Mouse (Mus musculus) limb, embryonic 10.5 days (tissue): ENCODE results near the gene Smpdl3b. TPM values are rescaled to one million over a fixed set of nuclear protein-coding genes. Genes with fewer than 3 reads are reported as not detected.
"Not testable (repeated sequence)": the region's sequence is repeated elsewhere in the genome, so short reads cannot be mapped to it uniquely, and the experiment has no call there.

Source experiments
- DNase-seq: peaks from one replicate; pipeline ENCODE4 v3.0.0-alpha.2; 2017; ENCODE audit warnings: low spot score
- H3K27ac ChIP-seq: fragments of 300-500 bp; sonication (generic); 2 replicates; pipeline ENCODE4 v1.5.1; 2016; ENCODE audit warnings: mild to moderate bottlenecking
- H3K27me3 ChIP-seq: fragments of 300-500 bp; sonication (generic); 2 replicates; pipeline ENCODE4 v1.6.1; 2016; ENCODE audit warnings: low read depth, mild to moderate bottlenecking; ENCODE audit not compliant: poor library complexity, severe bottlenecking
- H3K36me3 ChIP-seq: fragments of 300-500 bp; sonication (generic); 2 replicates; pipeline ENCODE4 v1.6.1; 2016; ENCODE audit warnings: mild to moderate bottlenecking, moderate library complexity
- H3K4me1 ChIP-seq: fragments of 300-500 bp; sonication (generic); 2 replicates; pipeline ENCODE4 v1.6.1; 2016
- H3K4me3 ChIP-seq: fragments of 300-500 bp; sonication (generic); 2 replicates; pipeline ENCODE4 v1.5.1; 2016; ENCODE audit warnings: mild to moderate bottlenecking, moderate library complexity
- H3K9me3 ChIP-seq: fragments of 300-500 bp; sonication (generic); replicated peaks from 2 replicates; pipeline ENCODE4 v1.6.1; 2016; ENCODE audit warnings: mild to moderate bottlenecking
- WGBS: fragments of 180-500 bp; shearing (Covaris S2); methylation state at CpG from one replicate; pipeline ENCODE4 v1.1.7; 2016; 5-methylcytosine and 5-hydroxymethylcytosine counted together
- polyA plus RNA-seq: library from polyadenylated mRNA; unstranded; fragments of >200 nt; fragmentation: Nextera tagmentation; extraction: Ambion mirVana; gene quantifications from 2 replicates; pipeline ENCODE4 v1.2.1, GENCODE M21; 2016

Smpdl3b gene
- polyA plus RNA-seq, 1 experiment from 2014 or later: 4.6 TPM

GRCm38 (mm10) chr4:132796196-132796886 lies 39.3 kb upstream of the Smpdl3b start, which contains the start of gene Themis2:
Gene Themis2 (minus strand): TSS chr4:132796387.
- Histone ChIP-seq H3K36me3 (no peaks in the 10 kb centered on the region), H3K27me3 (peaks cover 31% of the 10 kb centered on the region), H3K27ac (0 out of 2 replicates have a peak within 1 kb of the TSS, but pooled peaks have one; percentile 28), H3K4me3 (peak within 1 kb of the TSS; percentile 48), H3K9me3 (no peaks in the 10 kb centered on the region), H3K4me1 (peaks cover 7% of the 10 kb centered on the region)
- peak; percentile 65 for DNase-seq
- 3% methylated on average over 21 of the region's 21 CpGs for WGBS

GRCm38 (mm10) chr4:132795171-132795570 lies 38.1 kb upstream of the Smpdl3b start:
- Histone ChIP-seq H3K36me3 (no peaks in the 10 kb centered on the region), H3K27ac (no peak overlapping the region), H3K4me1 (peaks cover 7% of the 10 kb centered on the region), H3K27me3 (peaks cover 31% of the 10 kb centered on the region), H3K4me3 (0 out of 2 replicates have a peak overlapping the region, but pooled peaks have one; percentile 10), H3K9me3 (no peaks in the 10 kb centered on the region)
- WGBS: 59% methylated on average over 7 of the region's 7 CpGs
- no peak for DNase-seq

GRCm38 (mm10) chr4:132794760-132795159 lies 37.7 kb upstream of the Smpdl3b start:
- peaks cover 31% of the 10 kb centered on the region for H3K27me3 ChIP-seq
- H3K4me3 ChIP-seq: no peak overlapping the region
- no peak for DNase-seq
- no peaks in the 10 kb centered on the region for H3K9me3 ChIP-seq
- H3K4me1 ChIP-seq: peaks cover 7% of the 10 kb centered on the region
- no peak overlapping the region for H3K27ac ChIP-seq
- WGBS: 77% methylated on average over 8 of the region's 8 CpGs
- no peaks in the 10 kb centered on the region for H3K36me3 ChIP-seq

- no peaks in the 10 kb centered on the region for H3K9me3 ChIP-seq
- peaks cover 7% of the 10 kb centered on the region for H3K4me1 ChIP-seq
- no peak overlapping the region for H3K4me3 ChIP-seq
- DNase-seq: no peak
- peaks cover 31% of the 10 kb centered on the region for H3K27me3 ChIP-seq
- 79% methylated on average over 9 of the region's 9 CpGs for WGBS
- H3K36me3 ChIP-seq: no peaks in the 10 kb centered on the region
- no peak overlapping the region for H3K27ac ChIP-seq
These were observed 37.0 kb upstream of the Smpdl3b start for GRCm38 (mm10) chr4:132794028-132794427.

GRCm38 (mm10) chr4:132793322-132794004 lies 36.4 kb upstream of the Smpdl3b start:
- whole genome bisulfite sequencing: 85% methylated on average over 9 of the region's 9 CpGs
- H3K27me3 ChIP-seq: peaks cover 31% of the 10 kb centered on the region
- H3K4me3 ChIP-seq: not testable (repeated sequence)

GRCm38 (mm10) chr4:132789731-132790130 lies 32.7 kb upstream of the Smpdl3b start:
- Histone ChIP-seq H3K4me3 (no peak overlapping the region), H3K36me3 (no peaks in the 10 kb centered on the region), H3K27me3 (peaks cover 10% of the 10 kb centered on the region), H3K27ac (no peak overlapping the region), H3K9me3 (no peaks in the 10 kb centered on the region), H3K4me1 (no peaks in the 10 kb centered on the region)
- whole genome bisulfite sequencing: 88% methylated on average over 8 of the region's 8 CpGs
- no peak for DNase-seq

More at GRCm38 (mm10) chr4:132793322-132794004, 36.4 kb upstream of the Smpdl3b start:
- H3K36me3 ChIP-seq, DNase-seq, H3K27ac ChIP-seq, H3K9me3 ChIP-seq, H3K4me1 ChIP-seq: not testable (repeated sequence)

- no peak overlapping the region for H3K27ac ChIP-seq
- 92% methylated on average over 13 of the region's 13 CpGs for WGBS
- no peaks in the 10 kb centered on the region for H3K27me3 ChIP-seq
- H3K4me3 ChIP-seq: no peak overlapping the region
- 0 out of 2 replicates have a peak, but pooled peaks cover 2% of the 10 kb centered on the region for H3K4me1 ChIP-seq
- H3K36me3 ChIP-seq: peaks cover 6% of the 10 kb centered on the region
- DNase-seq: no peak
- H3K9me3 ChIP-seq: no peaks in the 10 kb centered on the region
These were observed 28.2 kb upstream of the Smpdl3b start for GRCm38 (mm10) chr4:132785228-132785627.

- Histone ChIP-seq H3K4me1 (0 out of 2 replicates have a peak, but pooled peaks cover 2% of the 10 kb centered on the region), H3K36me3 (peaks cover 20% of the 10 kb centered on the region), H3K27ac (no peak overlapping the region), H3K27me3 (no peaks in the 10 kb centered on the region), H3K9me3 (no peaks in the 10 kb centered on the region), H3K4me3 (no peak overlapping the region)
- no peak for DNase-seq
- 94% methylated on average over 2 of the region's 2 CpGs for WGBS
These were observed 26.7 kb upstream of the Smpdl3b start for GRCm38 (mm10) chr4:132783732-132784131.

GRCm38 (mm10) chr4:132780288-132780687 lies 23.2 kb upstream of the Smpdl3b start:
- peaks cover 55% of the 10 kb centered on the region for H3K36me3 ChIP-seq
- H3K4me3 ChIP-seq: no peak overlapping the region
- DNase-seq: no peak
- WGBS: 86% methylated on average over 4 of the region's 4 CpGs
- H3K27me3 ChIP-seq: no peaks in the 10 kb centered on the region
- 0 out of 2 replicates have a peak, but pooled peaks cover 2% of the 10 kb centered on the region for H3K4me1 ChIP-seq
- H3K9me3 ChIP-seq: no peaks in the 10 kb centered on the region
- no peak overlapping the region for H3K27ac ChIP-seq

- Histone ChIP-seq H3K27ac (no peak overlapping the region), H3K9me3 (no peaks in the 10 kb centered on the region), H3K36me3 (peaks cover 71% of the 10 kb centered on the region), H3K4me1 (no peaks in the 10 kb centered on the region), H3K27me3 (no peaks in the 10 kb centered on the region), H3K4me3 (no peak overlapping the region)
- 92% methylated on average over 6 of the region's 6 CpGs for WGBS
- DNase-seq: no peak
These were observed 21.6 kb upstream of the Smpdl3b start for GRCm38 (mm10) chr4:132778562-132779201.

GRCm38 (mm10) chr4:132776764-132777163 lies 19.7 kb upstream of the Smpdl3b start:
- 92% methylated on average over 5 of the region's 5 CpGs for WGBS
- H3K27me3 ChIP-seq: no peaks in the 10 kb centered on the region
- no peak overlapping the region for H3K27ac ChIP-seq
- H3K36me3 ChIP-seq: peaks cover 90% of the 10 kb centered on the region
- peak; percentile 60 for DNase-seq
- H3K4me1 ChIP-seq: no peaks in the 10 kb centered on the region
- H3K4me3 ChIP-seq: no peak overlapping the region
- no peaks in the 10 kb centered on the region for H3K9me3 ChIP-seq

GRCm38 (mm10) chr4:132774905-132775304 lies 17.9 kb upstream of the Smpdl3b start:
- Histone ChIP-seq H3K27me3 (no peaks in the 10 kb centered on the region), H3K4me3 (no peak overlapping the region), H3K4me1 (no peaks in the 10 kb centered on the region), H3K36me3 (peaks cover 100% of the 10 kb centered on the region), H3K27ac (no peak overlapping the region), H3K9me3 (no peaks in the 10 kb centered on the region)
- no peak for DNase-seq
- 86% methylated on average over 3 of the region's 3 CpGs for WGBS

GRCm38 (mm10) chr4:132771776-132772175 lies 14.7 kb upstream of the Smpdl3b start:
- peaks cover 73% of the 10 kb centered on the region for H3K36me3 ChIP-seq
- H3K4me1 ChIP-seq: peaks cover 10% of the 10 kb centered on the region
- no peaks in the 10 kb centered on the region for H3K9me3 ChIP-seq
- H3K27ac ChIP-seq: no peak overlapping the region
- H3K4me3 ChIP-seq: no peak overlapping the region
- no peak for DNase-seq
- H3K27me3 ChIP-seq: no peaks in the 10 kb centered on the region
- 93% methylated on average over 9 of the region's 9 CpGs for WGBS
